Mouse (Mus musculus): ENCODE measurements around the gene Ulk3. TPM values are rescaled to one million over a fixed set of nuclear protein-coding genes. Genes with fewer than 3 reads are reported as not detected.

Gene Ulk3
- total and polyA plus RNA-seq, 2 experiments from 2014 or later, result 18.5 to 27.3 TPM

DNA sequence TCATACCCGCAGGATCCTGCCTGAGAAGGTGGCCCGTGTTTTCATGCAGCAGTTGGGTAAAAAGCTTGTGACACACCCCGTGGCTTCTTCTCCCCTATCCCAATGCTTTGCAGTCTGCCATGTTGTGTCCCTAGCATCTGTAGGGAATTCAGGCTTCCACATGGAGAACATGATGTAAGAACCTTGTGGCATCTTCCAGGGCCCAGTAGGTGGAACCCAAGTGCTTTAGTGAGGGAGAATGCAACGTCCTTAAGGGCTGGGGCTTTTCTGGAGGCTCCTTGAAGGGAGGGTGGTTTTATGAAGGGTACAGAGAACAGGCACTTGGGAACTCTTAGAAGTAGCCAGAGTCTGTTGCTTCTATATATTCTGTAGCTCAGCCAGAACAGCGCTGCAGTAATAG lies 1.5 kb downstream of the Ulk3 start:
- no peaks in the 10 kb centered on the region for H3K27me3 ChIP-seq (ENCODE audit: insufficient read depth, low read length)
- no peak overlapping the region for H3K4me3 ChIP-seq (ENCODE audit: low read length)
- peak; percentile 64 for TF ChIP-seq CTCF (IDR thresholded peaks at IDR 0.05; ENCODE audit: low read depth)
- ATAC-seq (no peak), DNase-seq (ENCODE audit: low spot score) (peak; percentile 44)
- no peaks in the 10 kb centered on the region for H3K9me3 ChIP-seq (ENCODE audit: low read length)
- H3K9ac ChIP-seq (replicated peaks; ENCODE audit: low read length), result no peak overlapping the region; the same call in 1 of the 2 replicates
- H3K36me3 ChIP-seq (ENCODE audit: insufficient read depth, low read length), result peaks cover 29% of the 10 kb centered on the region; the same call in 1 of the 2 replicates
- peaks cover 7% of the 10 kb centered on the region; the same call in 1 of the 2 replicates for H3K4me1 ChIP-seq (ENCODE audit: insufficient read depth, low read length)
- peak overlapping the region; percentile 94 for H3K4me2 ChIP-seq (ENCODE audit: low read depth, low read length)
- WGBS, result 45% methylated on average over 5 of the region's 5 CpGs
- no peak overlapping the region for H3K27ac ChIP-seq

DNA sequence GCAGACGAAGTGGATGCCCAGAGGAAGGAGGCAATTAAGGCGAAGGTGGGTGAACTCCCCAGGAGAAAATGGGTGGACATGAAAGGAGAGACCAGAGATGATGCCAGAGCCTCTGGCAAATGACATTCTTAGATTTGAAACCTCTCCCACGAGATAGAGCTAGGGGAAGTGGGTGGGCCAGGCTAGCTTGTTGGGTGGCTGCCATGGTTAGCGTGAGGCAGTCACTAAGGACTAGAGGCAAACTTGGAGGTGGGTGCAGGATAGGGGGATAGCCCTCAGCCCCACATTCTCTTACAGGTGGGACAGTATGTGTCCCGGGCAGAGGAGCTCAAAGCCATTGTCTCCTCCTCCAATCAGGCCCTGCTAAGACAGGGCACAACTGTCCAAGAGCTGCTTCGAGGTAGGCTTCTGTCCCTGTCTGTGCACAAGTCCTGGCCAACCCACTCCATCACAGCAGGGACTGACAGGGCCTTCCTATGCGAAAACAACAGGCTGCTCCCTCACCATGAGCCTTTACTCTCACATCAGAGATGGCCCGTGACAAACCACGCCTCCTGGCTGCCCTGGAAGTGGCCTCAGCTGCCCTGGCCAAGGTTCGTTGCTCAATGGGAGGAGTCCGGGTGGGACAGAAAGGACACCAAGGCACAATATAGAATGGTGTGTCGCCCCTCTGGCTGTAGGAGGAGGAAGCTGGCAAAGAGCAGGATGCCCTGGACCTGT lies 4.4 kb downstream of the Ulk3 start:
- Histone ChIP-seq H3K4me1 (ENCODE audit: insufficient read depth, low read length) (peaks cover 7% of the 10 kb centered on the region; the same call in 1 of the 2 replicates), H3K9ac (replicated peaks; ENCODE audit: low read length) (no peak overlapping the region), H3K9me3 (ENCODE audit: low read length) (no peaks in the 10 kb centered on the region), H3K27me3 (ENCODE audit: insufficient read depth, low read length) (no peaks in the 10 kb centered on the region), H3K27ac (no peak overlapping the region), H3K4me3 (ENCODE audit: low read length) (no peak overlapping the region), H3K4me2 (ENCODE audit: low read depth, low read length) (no peak overlapping the region), H3K36me3 (ENCODE audit: insufficient read depth, low read length) (peaks cover 18% of the 10 kb centered on the region; the same call in 1 of the 2 replicates)
- no peak for DNase-seq (ENCODE audit: low spot score)
- ATAC-seq, result no peak
- no peak for TF ChIP-seq CTCF (IDR thresholded peaks at IDR 0.05; ENCODE audit: low read depth)
- WGBS, result 38% methylated on average over 12 of the region's 12 CpGs

DNA sequence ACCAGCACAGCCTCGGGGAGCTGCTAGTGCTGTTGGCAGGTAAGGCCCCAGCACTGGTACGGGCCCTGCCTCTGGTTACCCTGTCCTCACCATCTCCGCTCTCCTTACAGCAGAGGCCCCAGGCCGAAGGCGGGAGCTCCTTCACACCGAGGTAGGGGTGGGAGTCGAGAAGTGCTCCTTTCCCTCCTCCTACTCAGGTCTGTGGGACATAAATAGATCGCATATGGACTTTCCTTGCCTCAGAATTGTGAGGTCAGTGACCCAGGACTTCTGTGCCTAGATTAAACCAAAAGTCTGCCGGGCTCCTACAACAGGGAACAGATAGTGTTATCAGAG lies 4.9 kb downstream of the Ulk3 start:
- 71% methylated on average over 9 of the region's 9 CpGs for WGBS
- TF ChIP-seq CTCF (IDR thresholded peaks at IDR 0.05; ENCODE audit: low read depth), result no peak
- no peak overlapping the region for H3K27ac ChIP-seq
- no peak overlapping the region for H3K9ac ChIP-seq (replicated peaks; ENCODE audit: low read length)
- H3K27me3 ChIP-seq (ENCODE audit: insufficient read depth, low read length), result no peaks in the 10 kb centered on the region
- H3K4me1 ChIP-seq (ENCODE audit: insufficient read depth, low read length), result peaks cover 7% of the 10 kb centered on the region; the same call in 1 of the 2 replicates
- H3K4me3 ChIP-seq (ENCODE audit: low read length), result no peak overlapping the region
- ATAC-seq (no peak), DNase-seq (ENCODE audit: low spot score) (no peak)
- H3K9me3 ChIP-seq (ENCODE audit: low read length), result no peaks in the 10 kb centered on the region
- H3K4me2 ChIP-seq (ENCODE audit: low read depth, low read length), result no peak overlapping the region
- H3K36me3 ChIP-seq (ENCODE audit: insufficient read depth, low read length), result peaks cover 18% of the 10 kb centered on the region; the same call in 1 of the 2 replicates

DNA sequence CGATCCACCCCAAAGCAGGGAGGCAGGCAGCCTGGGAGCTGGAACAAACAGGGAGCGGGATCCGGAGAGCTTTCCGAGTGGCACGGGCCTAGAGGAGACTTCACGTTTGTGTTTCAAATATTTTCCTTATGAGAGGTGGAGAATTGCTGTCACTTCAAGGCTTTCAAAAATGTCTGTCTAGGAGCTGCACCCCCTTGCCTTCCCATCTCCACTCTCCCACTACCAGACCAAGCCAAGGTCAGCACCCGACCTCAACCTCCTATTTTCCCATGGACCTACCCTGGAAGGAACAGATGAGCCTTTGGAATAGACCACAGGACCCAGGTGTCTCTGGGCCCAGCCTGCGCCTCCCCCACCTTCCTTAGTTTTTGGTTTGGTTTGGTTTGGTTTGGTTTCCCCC lies 8.0 kb downstream of the Ulk3 start:
- no peak overlapping the region for H3K9ac ChIP-seq (replicated peaks; ENCODE audit: low read length)
- H3K27me3 ChIP-seq (ENCODE audit: insufficient read depth, low read length), result no peaks in the 10 kb centered on the region
- no peak for TF ChIP-seq CTCF (IDR thresholded peaks at IDR 0.05; ENCODE audit: low read depth)
- peaks cover 10% of the 10 kb centered on the region; the same call in 1 of the 2 replicates for H3K4me1 ChIP-seq (ENCODE audit: insufficient read depth, low read length)
- no peak for DNase-seq (ENCODE audit: low spot score)
- H3K4me2 ChIP-seq (ENCODE audit: low read depth, low read length), result no peak overlapping the region
- no peaks in the 10 kb centered on the region for H3K9me3 ChIP-seq (ENCODE audit: low read length)
- no peak overlapping the region; the same call in 1 of the 2 replicates for H3K27ac ChIP-seq
- H3K4me3 ChIP-seq (ENCODE audit: low read length), result no peak overlapping the region
- no peak for ATAC-seq
- 85% methylated on average over 8 of the region's 8 CpGs for WGBS
- peaks cover 18% of the 10 kb centered on the region; the same call in 1 of the 2 replicates for H3K36me3 ChIP-seq (ENCODE audit: insufficient read depth, low read length)

DNA sequence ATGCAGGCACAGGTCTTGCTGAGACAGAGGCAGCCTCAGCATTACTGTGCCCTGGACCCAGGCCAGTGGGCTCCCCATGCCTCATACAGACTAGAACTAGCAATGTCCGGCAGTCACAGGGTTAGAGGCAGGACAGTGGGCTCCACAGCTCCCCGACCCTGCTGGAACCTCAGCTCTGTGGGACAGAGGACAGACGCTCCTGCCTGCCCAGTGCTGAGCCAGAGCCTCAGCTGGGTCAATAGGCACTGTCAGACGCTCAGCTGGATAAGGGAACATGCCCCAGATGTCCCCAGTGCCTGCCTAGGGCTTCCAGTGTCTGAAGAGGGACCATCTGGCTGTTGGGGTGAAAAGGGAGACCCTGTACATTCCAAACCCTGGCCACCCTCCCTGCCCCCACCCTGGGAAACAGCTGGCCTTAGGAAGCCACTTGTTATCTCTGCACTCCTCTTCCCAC lies 8.7 kb downstream of the Ulk3 start:
- Histone ChIP-seq H3K27me3 (ENCODE audit: insufficient read depth, low read length) (no peaks in the 10 kb centered on the region), H3K27ac (no peak overlapping the region), H3K9me3 (ENCODE audit: low read length) (no peaks in the 10 kb centered on the region), H3K4me3 (ENCODE audit: low read length) (no peak overlapping the region), H3K36me3 (ENCODE audit: insufficient read depth, low read length) (peaks cover 18% of the 10 kb centered on the region; the same call in 1 of the 2 replicates), H3K4me2 (ENCODE audit: low read depth, low read length) (no peak overlapping the region), H3K4me1 (ENCODE audit: insufficient read depth, low read length) (peaks cover 12% of the 10 kb centered on the region; the same call in 1 of the 2 replicates), H3K9ac (replicated peaks; ENCODE audit: low read length) (no peak overlapping the region)
- 24% methylated on average over 4 of the region's 4 CpGs for WGBS
- DNase-seq (ENCODE audit: low spot score) (no peak), ATAC-seq (peak; percentile 21; the same call in 1 of the 2 replicates)
- no peak for TF ChIP-seq CTCF (IDR thresholded peaks at IDR 0.05; ENCODE audit: low read depth)

DNA sequence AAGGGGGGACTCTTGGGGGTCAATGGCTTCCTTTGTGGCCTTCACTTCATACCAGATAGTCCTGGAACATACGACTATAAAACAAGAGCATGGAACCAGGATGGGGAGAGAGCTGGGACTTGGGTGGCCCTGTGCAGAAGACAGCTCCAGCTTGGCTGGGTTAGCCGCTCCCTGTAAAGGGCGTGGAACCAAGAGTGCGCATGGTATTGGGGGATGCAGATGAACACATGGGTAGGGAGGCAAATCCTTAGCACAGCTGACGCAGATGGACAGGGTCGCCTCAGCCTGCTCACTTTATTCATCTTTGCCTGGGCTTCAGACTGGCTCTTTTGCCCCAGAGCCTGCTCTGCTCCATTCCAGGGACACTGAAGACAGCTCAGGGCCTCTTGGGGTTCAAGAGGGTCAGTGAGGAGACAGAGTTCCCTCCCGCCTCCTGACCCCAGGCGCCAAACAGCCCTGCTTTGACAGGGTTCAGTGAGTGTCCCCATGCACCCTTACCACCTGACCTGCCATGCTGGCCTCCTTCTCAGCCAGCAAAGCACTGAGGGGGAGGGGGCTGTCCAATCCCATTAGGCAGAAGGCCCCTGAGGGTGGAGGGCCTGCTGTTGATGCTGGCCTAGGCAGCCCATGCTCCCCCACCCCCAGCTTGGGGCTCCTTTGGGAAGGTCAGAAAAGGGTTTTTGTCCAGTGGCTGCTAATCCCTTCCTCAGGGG lies 9.8 kb downstream of the Ulk3 start:
- H3K9me3 ChIP-seq (ENCODE audit: low read length), result no peaks in the 10 kb centered on the region
- no peak overlapping the region for H3K9ac ChIP-seq (replicated peaks; ENCODE audit: low read length)
- 51% methylated on average over 8 of the region's 8 CpGs for WGBS
- H3K36me3 ChIP-seq (ENCODE audit: insufficient read depth, low read length), result peaks cover 13% of the 10 kb centered on the region; the same call in 1 of the 2 replicates
- no peak overlapping the region for H3K27ac ChIP-seq
- H3K27me3 ChIP-seq (ENCODE audit: insufficient read depth, low read length), result no peaks in the 10 kb centered on the region
- H3K4me1 ChIP-seq (ENCODE audit: insufficient read depth, low read length), result peaks cover 12% of the 10 kb centered on the region; the same call in 1 of the 2 replicates
- TF ChIP-seq CTCF (IDR thresholded peaks at IDR 0.05; ENCODE audit: low read depth), result no peak
- H3K4me2 ChIP-seq (ENCODE audit: low read depth, low read length), result no peak overlapping the region
- ATAC-seq (0 out of 2 replicates have a peak, but pooled peaks have one; percentile 13), DNase-seq (ENCODE audit: low spot score) (no peak)
- H3K4me3 ChIP-seq (ENCODE audit: low read length), result no peak overlapping the region
